ENCODE assay signal across 8 mouse cellular contexts in genomic region chr4:133297801-133298238, GRCm38 (mm10). TPM values are rescaled to one million over a fixed set of nuclear protein-coding genes. Genes with fewer than 3 reads are reported as not detected.
DNase-seq lines count a peak whose midpoint lies in the region; ATAC-seq and TF ChIP-seq lines count a peak whose summit lies in the region.

No protein-coding gene starts in this region.

- no peak overlapping the region for H3K4me3 ChIP-seq in cortical plate, adult 2 months (ENCODE audit: insufficient read depth, low read length)
- H3K4me3 ChIP-seq in hindbrain, postnatal 0 days (ENCODE audit: low read length), result no peak overlapping the region

- H3K27me3 ChIP-seq in hindbrain, postnatal 0 days (ENCODE audit: insufficient read depth, low read length), result no peaks in the 10 kb centered on the region

- H3K4me2 ChIP-seq in hindbrain, postnatal 0 days (ENCODE audit: low read depth, low read length), result no peak overlapping the region

- WGBS in hindbrain, postnatal 0 days, result 4% methylated on average over 5 of the region's 5 CpGs

- 0 out of 2 replicates have a peak overlapping the region, but pooled peaks have one; percentile 21 for H3K9ac ChIP-seq in hindbrain, postnatal 0 days (replicated peaks; ENCODE audit: low read length)

- H3K4me1 ChIP-seq in cortical plate, adult 2 months (ENCODE audit: control insufficient read depth, insufficient read depth, low read length), result peaks cover 9% of the 10 kb centered on the region; the same call in 1 of the 2 replicates
- H3K4me1 ChIP-seq in hindbrain, postnatal 0 days (ENCODE audit: insufficient read depth, low read length), result peaks cover 31% of the 10 kb centered on the region

- H3K36me3 ChIP-seq in hindbrain, postnatal 0 days (ENCODE audit: insufficient read depth, low read length), result peaks cover 21% of the 10 kb centered on the region

- TF ChIP-seq POLR2A in cortical plate, adult 2 months (IDR thresholded peaks at IDR 0.05; ENCODE audit: extremely low read depth, insufficient read depth, low read length), result no peak

- peak; percentile 77 for ATAC-seq in activated CD4-positive, CD25-positive, alpha-beta regulatory T cell, adult 4 months
- ATAC-seq in hindbrain, postnatal 0 days, result peak; percentile 83
- peak; percentile 83 for ATAC-seq in megakaryocyte-erythroid progenitor cell, adult 5-6 weeks (replicated peaks; ENCODE audit: low FRiP score, low TSS enrichment, poor library complexity, severe bottlenecking)

- peak overlapping the region; percentile 45; the same call in 1 of the 2 replicates for H3K27ac ChIP-seq in cortical plate, adult 2 months (ENCODE audit: insufficient read depth, low read length)
- H3K27ac ChIP-seq in hindbrain, postnatal 0 days, result peak overlapping the region; percentile 89

- peak; percentile 62 to 67 for DNase-seq in gastrocnemius, adult 8-10 months (ENCODE audit: low spot score in 2 of 2)
- DNase-seq in hindbrain, postnatal 0 days (ENCODE audit: low spot score), result peak; percentile 95
- DNase-seq in left cerebral cortex, adult 9 months (ENCODE audit: low spot score in 2 of 2), result peak; percentile 53 to 90
- peak; percentile 94 for DNase-seq in right cerebral cortex, postnatal 14 days
- peak; percentile 79 for DNase-seq in urinary bladder, postnatal 25 days (ENCODE audit: low spot score)

- H3K9me3 ChIP-seq in hindbrain, postnatal 0 days (ENCODE audit: low read length), result no peaks in the 10 kb centered on the region

- peak; percentile 91 for TF ChIP-seq CTCF in cortical plate, adult 2 months (IDR thresholded peaks at IDR 0.05; ENCODE audit: extremely low read depth, insufficient read depth, low read length)
- TF ChIP-seq CTCF in hindbrain, postnatal 0 days (IDR thresholded peaks at IDR 0.05; ENCODE audit: low read depth), result peak; percentile 98

RNA-seq across cellular contexts. Expression of gene Tmem222, which starts 20.2 kb away (rescaled TPM):
- 10 to 100 TPM; 72.4 to 77.5 TPM for polyA plus RNA-seq in activated CD4-positive, CD25-positive, alpha-beta regulatory T cell, adult 4 months (2017; shearing (Covaris generic))
- polyA plus RNA-seq in cortical plate, adult 2 months (2012; rRNA removed), result 173 and 175 TPM in 2 replicates
- total RNA-seq in gastrocnemius, adult 8-10 months (2022), result 10 to 100 TPM; 24.5 to 27.8 (median 26.2) TPM
- 120 and 138 TPM in 2 replicates for total RNA-seq in hindbrain, postnatal 0 days (2014; rRNA removed)
- 127 and 136 TPM in 2 replicates for polyA plus RNA-seq in hindbrain, postnatal 0 days (2015; fragmentation: Nextera tagmentation; extraction: Ambion mirVana)
- 38.1 and 66.4 TPM in 2 replicates for total RNA-seq in megakaryocyte-erythroid progenitor cell, adult 5-6 weeks (2014; fragmentation: Nextera tagmentation)
- 18.2 and 19.2 TPM in 2 replicates for total RNA-seq in megakaryocyte-erythroid progenitor cell, adult 5-6 weeks (2017)

RNA-seq across cellular contexts. Expression of gene Sytl1, which starts 34.9 kb away (rescaled TPM):
- 10 to 100 TPM; 29.6 to 45.6 TPM for polyA plus RNA-seq in activated CD4-positive, CD25-positive, alpha-beta regulatory T cell, adult 4 months (2017; shearing (Covaris generic))
- 2.7 and 3.1 TPM in 2 replicates for polyA plus RNA-seq in cortical plate, adult 2 months (2012; rRNA removed)
- under 1 TPM in 1 of 4 experiments, not detected in 3; 0.12 TPM for total RNA-seq in gastrocnemius, adult 8-10 months (2022)
- total RNA-seq in hindbrain, postnatal 0 days (2014; rRNA removed), result 1.4 TPM in 1 of 2 replicates, not detected in the other
- polyA plus RNA-seq in hindbrain, postnatal 0 days (2015; fragmentation: Nextera tagmentation; extraction: Ambion mirVana), result 0.18 and 0.40 TPM in 2 replicates
- total RNA-seq in megakaryocyte-erythroid progenitor cell, adult 5-6 weeks (2014; fragmentation: Nextera tagmentation), result 0.44 and 1.6 TPM in 2 replicates
- 1.9 TPM in 1 of 2 replicates, not detected in the other for total RNA-seq in megakaryocyte-erythroid progenitor cell, adult 5-6 weeks (2017)

RNA-seq across cellular contexts. Expression of gene Wdtc1, which starts 55.5 kb away (rescaled TPM):
- 1 to 10 TPM; 5.5 to 8.9 TPM for polyA plus RNA-seq in activated CD4-positive, CD25-positive, alpha-beta regulatory T cell, adult 4 months (2017; shearing (Covaris generic))
- polyA plus RNA-seq in cortical plate, adult 2 months (2012; rRNA removed), result 46.6 and 49.1 TPM in 2 replicates
- total RNA-seq in gastrocnemius, adult 8-10 months (2022), result 100 to 1,000 TPM in 2 of 4 experiments, 10 to 100 TPM in 2; 85.4 to 104 (median 95.3) TPM
- total RNA-seq in hindbrain, postnatal 0 days (2014; rRNA removed), result 47.7 and 51.9 TPM in 2 replicates
- polyA plus RNA-seq in hindbrain, postnatal 0 days (2015; fragmentation: Nextera tagmentation; extraction: Ambion mirVana), result 12.8 and 14.9 TPM in 2 replicates
- total RNA-seq in megakaryocyte-erythroid progenitor cell, adult 5-6 weeks (2014; fragmentation: Nextera tagmentation), result 15.3 and 18.6 TPM in 2 replicates
- total RNA-seq in megakaryocyte-erythroid progenitor cell, adult 5-6 weeks (2017), result 7.5 and 8.0 TPM in 2 replicates

RNA-seq across cellular contexts. Expression of gene Map3k6, which starts 57.2 kb away (rescaled TPM):
- under 1 TPM in 1 of 2 experiments, not detected in 1; 0.42 TPM for polyA plus RNA-seq in activated CD4-positive, CD25-positive, alpha-beta regulatory T cell, adult 4 months (2017; shearing (Covaris generic))
- polyA plus RNA-seq in cortical plate, adult 2 months (2012; rRNA removed), result 7.8 and 7.9 TPM in 2 replicates
- total RNA-seq in gastrocnemius, adult 8-10 months (2022), result 1 to 10 TPM; 2.5 to 7.8 (median 4.8) TPM
- total RNA-seq in hindbrain, postnatal 0 days (2014; rRNA removed), result 7.2 and 11.7 TPM in 2 replicates
- 4.7 and 5.8 TPM in 2 replicates for polyA plus RNA-seq in hindbrain, postnatal 0 days (2015; fragmentation: Nextera tagmentation; extraction: Ambion mirVana)
- 10.6 and 15.9 TPM in 2 replicates for total RNA-seq in megakaryocyte-erythroid progenitor cell, adult 5-6 weeks (2014; fragmentation: Nextera tagmentation)
- 6.9 and 7.0 TPM in 2 replicates for total RNA-seq in megakaryocyte-erythroid progenitor cell, adult 5-6 weeks (2017)
